Mouse (Mus musculus) sigmoid colon, adult 10 weeks (tissue): Measurements from ENCODE around the gene Bcat1. TPM values are rescaled to one million over a fixed set of nuclear protein-coding genes. Genes with fewer than 3 reads are reported as not detected.

Experiments used
- polyA plus RNA-seq: library from polyadenylated mRNA; stranded (reverse); fragments of 350-450 nt; fragmentation: Illumina TruSeq; extraction: RNeasy Lipid Tissue Mini Kit (QIAGEN cat#74804); gene quantifications from one replicate; pipeline ENCODE4 v1.2.3, GENCODE M21; 2014; ENCODE audit warnings: low read depth, low replicate concordance

The Bcat1 gene
- 0.57 TPM for polyA plus RNA-seq

DNA sequence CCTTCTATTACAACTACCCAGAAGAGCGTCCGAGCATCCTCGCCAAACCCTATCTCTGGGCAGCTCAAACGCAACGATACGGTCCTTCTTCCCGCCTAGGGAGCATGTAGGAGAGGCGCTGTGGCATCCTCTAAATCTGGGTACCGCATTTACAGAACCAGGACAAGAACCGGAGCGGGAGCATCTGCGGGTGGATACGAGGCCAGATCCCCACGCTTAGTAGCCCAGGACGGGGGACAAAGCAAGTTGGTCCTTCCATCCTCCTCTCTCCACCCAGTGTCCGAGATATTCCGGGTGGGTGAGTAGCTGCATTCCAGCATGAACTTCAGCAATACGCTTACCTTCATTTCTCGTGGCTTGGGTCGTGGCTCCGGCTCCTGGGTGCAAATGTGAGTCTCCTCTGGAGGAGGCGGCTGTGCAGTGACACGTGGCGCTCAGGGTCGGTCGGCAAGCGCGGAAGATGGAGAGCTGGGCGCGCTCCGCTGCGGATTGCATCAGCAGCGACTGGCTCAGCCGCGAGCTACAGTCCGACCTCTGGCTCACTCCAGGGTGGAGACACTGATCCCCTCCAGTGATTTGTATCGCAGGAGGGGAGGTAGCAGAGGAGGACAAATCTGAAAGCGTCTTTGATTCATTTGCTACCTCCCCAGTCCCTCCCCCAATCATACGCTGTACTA, at the start of gene Bcat1:
Gene Bcat1 (minus strand): TSS at position 637 of the 677 bp plus-strand sequence.

DNA sequence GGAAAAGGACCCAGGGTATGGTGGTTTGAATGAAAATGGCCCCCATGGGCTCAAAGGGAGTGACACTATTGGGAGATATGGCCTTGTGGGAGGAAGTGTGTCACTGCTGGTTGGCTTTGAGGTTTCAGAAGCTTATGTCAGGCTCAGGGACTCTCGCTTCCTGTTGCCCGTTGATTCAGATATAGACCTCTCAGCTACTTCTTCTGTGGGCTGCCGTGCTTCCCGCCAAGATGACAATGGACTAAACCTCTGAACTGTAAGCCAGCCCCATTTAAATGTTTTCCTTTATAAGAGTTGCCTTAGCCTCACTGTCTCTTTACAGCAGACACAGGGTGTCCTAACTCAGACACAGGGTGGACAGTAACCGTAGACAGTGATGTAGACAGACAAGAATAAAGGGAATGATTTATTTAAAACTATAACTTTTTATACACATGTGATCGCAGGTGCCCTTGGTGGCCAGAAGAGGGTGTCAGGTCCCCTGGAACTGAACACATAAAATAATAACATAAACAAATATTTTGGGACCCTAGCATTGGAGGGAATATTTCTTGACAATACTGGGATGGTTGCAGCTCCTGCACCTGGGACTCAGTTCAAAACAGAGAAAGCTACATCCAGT, 39.6 kb upstream of the Bcat1 start, which contains the start of gene Lrmp:
Gene Lrmp (plus strand): TSS at position 178 of the 622 bp plus-strand sequence.

Other genes with a start within 250 kb of the Bcat1 start
- gene Lrmp, start 39.5 kb upstream of the Bcat1 start, polyA plus RNA-seq = 27.9 TPM
- gene Casc1, start 134.8 kb upstream of the Bcat1 start, polyA plus RNA-seq = 1.0 TPM
- gene Etfrf1, start 134.9 kb upstream of the Bcat1 start, polyA plus RNA-seq = 155 TPM
- 496 TPM for gene Kras, start 174.1 kb upstream of the Bcat1 start, polyA plus RNA-seq